Mouse (Mus musculus): ENCODE results near the gene Ifitm6. TPM values are rescaled to one million over a fixed set of nuclear protein-coding genes. Genes with fewer than 3 reads are reported as not detected.
"Not testable (repeated sequence)": the region's sequence is repeated elsewhere in the genome, so short reads cannot be mapped to it uniquely, and the experiment has no call there.

Ifitm6 gene
- polyA plus RNA-seq (2014; fragmentation: Nextera tagmentation; extraction: Ambion mirVana): not detected in 2 replicates

DNA sequence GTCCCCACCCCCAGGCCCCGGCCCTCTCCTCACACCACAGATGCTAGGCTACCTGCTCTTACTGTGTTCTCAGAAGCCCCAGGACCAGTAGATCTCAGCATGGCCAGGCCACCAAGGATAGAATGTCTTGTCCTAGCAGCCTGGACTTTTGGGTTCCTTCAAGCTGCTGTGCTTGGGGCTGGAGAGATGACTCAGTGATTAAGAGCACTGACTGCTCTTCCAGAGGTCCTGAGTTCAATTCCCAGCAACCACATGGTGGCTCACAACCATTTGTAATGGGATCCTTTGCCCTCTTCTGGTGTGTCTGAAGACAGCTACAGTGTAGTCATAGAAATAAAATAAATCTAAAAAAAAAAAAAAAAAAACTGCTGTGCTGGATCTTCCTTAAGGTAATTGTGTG lies at the start of gene Ifitm6:
Ifitm6 (minus strand) TSS at position 101 of the 400 bp plus-strand sequence.
- WGBS: 84% methylated on average over 1 of the region's 1 CpGs
- H3K27me3 ChIP-seq (ENCODE audit: control insufficient read depth, insufficient read depth, low read length); DNase-seq (ENCODE audit: low spot score); H3K4me1 ChIP-seq (ENCODE audit: control insufficient read depth, insufficient read depth, low read length); H3K9ac ChIP-seq (replicated peaks; ENCODE audit: low read length); ATAC-seq (replicated peaks; ENCODE audit: insufficient number of reproducible peaks, low FRiP score, low TSS enrichment, low read depth); H3K9me3 ChIP-seq (replicated peaks; ENCODE audit: control insufficient read depth, low read length); H3K4me3 ChIP-seq (ENCODE audit: low read depth, low read length); H3K36me3 ChIP-seq (replicated peaks; ENCODE audit: control insufficient read depth, insufficient read depth, low read depth, low read length); H3K4me2 ChIP-seq (ENCODE audit: low read depth, low read length); H3K27ac ChIP-seq (replicated peaks; ENCODE audit: low read depth, low read length): not testable (repeated sequence)

- Histone ChIP-seq H3K27ac (replicated peaks; ENCODE audit: low read depth, low read length) (no peak overlapping the region), H3K4me2 (ENCODE audit: low read depth, low read length) (no peak overlapping the region), H3K9ac (replicated peaks; ENCODE audit: low read length) (no peak overlapping the region), H3K9me3 (replicated peaks; ENCODE audit: control insufficient read depth, low read length) (no peaks in the 10 kb centered on the region), H3K27me3 (ENCODE audit: control insufficient read depth, insufficient read depth, low read length) (no peaks in the 10 kb centered on the region), H3K4me3 (ENCODE audit: low read depth, low read length) (no peak overlapping the region), H3K36me3 (replicated peaks; ENCODE audit: control insufficient read depth, insufficient read depth, low read depth, low read length) (peaks cover 3% of the 10 kb centered on the region), H3K4me1 (ENCODE audit: control insufficient read depth, insufficient read depth, low read length) (no peaks in the 10 kb centered on the region; the same call in 1 of the 2 replicates)
- ATAC-seq (replicated peaks; ENCODE audit: insufficient number of reproducible peaks, low FRiP score, low TSS enrichment, low read depth) (no peak), DNase-seq (ENCODE audit: low spot score) (no peak)
- WGBS: 96% methylated on average over 7 of the region's 7 CpGs
Observed at GRCm38 (mm10) chr7:141064576-141064975, 46.9 kb upstream of the Ifitm6 start.

GRCm38 (mm10) chr7:141064175-141064574 lies 46.5 kb upstream of the Ifitm6 start:
- ATAC-seq (replicated peaks; ENCODE audit: insufficient number of reproducible peaks, low FRiP score, low TSS enrichment, low read depth): no peak
- no peaks in the 10 kb centered on the region for H3K9me3 ChIP-seq (replicated peaks; ENCODE audit: control insufficient read depth, low read length)
- no peak overlapping the region for H3K4me3 ChIP-seq (ENCODE audit: low read depth, low read length)
- no peaks in the 10 kb centered on the region for H3K27me3 ChIP-seq (ENCODE audit: control insufficient read depth, insufficient read depth, low read length)
- WGBS: 85% methylated on average over 7 of the region's 7 CpGs
- DNase-seq (ENCODE audit: low spot score): no peak
- no peak overlapping the region for H3K4me2 ChIP-seq (ENCODE audit: low read depth, low read length)
- no peaks in the 10 kb centered on the region; the same call in 1 of the 2 replicates for H3K4me1 ChIP-seq (ENCODE audit: control insufficient read depth, insufficient read depth, low read length)
- H3K36me3 ChIP-seq (replicated peaks; ENCODE audit: control insufficient read depth, insufficient read depth, low read depth, low read length): peaks cover 3% of the 10 kb centered on the region
- no peak overlapping the region for H3K27ac ChIP-seq (replicated peaks; ENCODE audit: low read depth, low read length)
- H3K9ac ChIP-seq (replicated peaks; ENCODE audit: low read length): no peak overlapping the region

DNA sequence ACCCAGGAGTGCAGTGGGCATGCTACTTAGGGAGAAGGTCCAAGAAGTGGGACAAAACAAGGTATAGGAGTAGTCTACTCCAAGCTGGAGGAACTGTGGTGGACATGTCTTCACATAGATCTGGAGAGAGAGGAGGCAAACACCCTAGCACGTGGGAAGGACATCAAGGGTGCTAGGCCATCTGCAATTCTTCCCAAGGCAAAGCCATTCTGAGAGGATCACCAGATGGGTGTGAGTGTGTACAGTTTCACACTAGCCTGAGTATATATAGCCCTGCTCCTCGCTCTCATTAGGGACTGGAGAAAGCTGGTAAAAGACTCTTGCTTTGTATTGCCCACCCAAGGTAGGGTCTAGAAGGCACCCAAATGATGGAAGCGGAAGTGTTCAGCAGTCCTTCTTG lies 45.6 kb upstream of the Ifitm6 start:
- Histone ChIP-seq H3K9me3 (replicated peaks; ENCODE audit: control insufficient read depth, low read length) (no peaks in the 10 kb centered on the region), H3K9ac (replicated peaks; ENCODE audit: low read length) (no peak overlapping the region), H3K27ac (replicated peaks; ENCODE audit: low read depth, low read length) (no peak overlapping the region), H3K4me3 (ENCODE audit: low read depth, low read length) (no peak overlapping the region), H3K36me3 (replicated peaks; ENCODE audit: control insufficient read depth, insufficient read depth, low read depth, low read length) (peaks cover 3% of the 10 kb centered on the region), H3K4me1 (ENCODE audit: control insufficient read depth, insufficient read depth, low read length) (no peaks in the 10 kb centered on the region; the same call in 1 of the 2 replicates), H3K27me3 (ENCODE audit: control insufficient read depth, insufficient read depth, low read length) (no peaks in the 10 kb centered on the region), H3K4me2 (ENCODE audit: low read depth, low read length) (no peak overlapping the region)
- 93% methylated on average over 3 of the region's 3 CpGs for WGBS
- DNase-seq (ENCODE audit: low spot score) (no peak), ATAC-seq (replicated peaks; ENCODE audit: insufficient number of reproducible peaks, low FRiP score, low TSS enrichment, low read depth) (no peak)

GRCm38 (mm10) chr7:141062525-141062924 lies 44.8 kb upstream of the Ifitm6 start:
- H3K4me2 ChIP-seq (ENCODE audit: low read depth, low read length): no peak overlapping the region
- H3K27me3 ChIP-seq (ENCODE audit: control insufficient read depth, insufficient read depth, low read length): no peaks in the 10 kb centered on the region
- no peak for DNase-seq (ENCODE audit: low spot score)
- H3K9me3 ChIP-seq (replicated peaks; ENCODE audit: control insufficient read depth, low read length): no peaks in the 10 kb centered on the region
- H3K27ac ChIP-seq (replicated peaks; ENCODE audit: low read depth, low read length): no peak overlapping the region
- no peaks in the 10 kb centered on the region; the same call in 1 of the 2 replicates for H3K4me1 ChIP-seq (ENCODE audit: control insufficient read depth, insufficient read depth, low read length)
- ATAC-seq (replicated peaks; ENCODE audit: insufficient number of reproducible peaks, low FRiP score, low TSS enrichment, low read depth): no peak
- peaks cover 3% of the 10 kb centered on the region for H3K36me3 ChIP-seq (replicated peaks; ENCODE audit: control insufficient read depth, insufficient read depth, low read depth, low read length)
- H3K9ac ChIP-seq (replicated peaks; ENCODE audit: low read length): no peak overlapping the region
- WGBS: 89% methylated on average over 7 of the region's 7 CpGs
- H3K4me3 ChIP-seq (ENCODE audit: low read depth, low read length): no peak overlapping the region

GRCm38 (mm10) chr7:141061269-141061692 lies 43.6 kb upstream of the Ifitm6 start:
- H3K9ac ChIP-seq (replicated peaks; ENCODE audit: low read length): peak overlapping the region; percentile 95
- no peaks in the 10 kb centered on the region for H3K27me3 ChIP-seq (ENCODE audit: control insufficient read depth, insufficient read depth, low read length)
- ATAC-seq (replicated peaks; ENCODE audit: insufficient number of reproducible peaks, low FRiP score, low TSS enrichment, low read depth): peak; percentile 46
- H3K4me3 ChIP-seq (ENCODE audit: low read depth, low read length): peak overlapping the region; percentile 82
- H3K4me2 ChIP-seq (ENCODE audit: low read depth, low read length): peak overlapping the region; percentile 80
- peak overlapping the region; percentile 62 for H3K27ac ChIP-seq (replicated peaks; ENCODE audit: low read depth, low read length)
- no peaks in the 10 kb centered on the region for H3K9me3 ChIP-seq (replicated peaks; ENCODE audit: control insufficient read depth, low read length)
- H3K4me1 ChIP-seq (ENCODE audit: control insufficient read depth, insufficient read depth, low read length): no peaks in the 10 kb centered on the region; the same call in 1 of the 2 replicates
- H3K36me3 ChIP-seq (replicated peaks; ENCODE audit: control insufficient read depth, insufficient read depth, low read depth, low read length): peaks cover 3% of the 10 kb centered on the region
- DNase-seq (ENCODE audit: low spot score): peak; percentile 61
- WGBS: 0% methylated on average over 37 of the region's 37 CpGs

GRCm38 (mm10) chr7:141060426-141061242 lies 42.9 kb upstream of the Ifitm6 start, which contains the start of gene B4galnt4:
Gene B4galnt4, plus strand, starts transcription at chr7:141061104.
- Histone ChIP-seq H3K36me3 (replicated peaks; ENCODE audit: control insufficient read depth, insufficient read depth, low read depth, low read length) (peaks cover 3% of the 10 kb centered on the region), H3K4me1 (ENCODE audit: control insufficient read depth, insufficient read depth, low read length) (no peaks in the 10 kb centered on the region; the same call in 1 of the 2 replicates)
- WGBS: under 1% methylated on average over 64 of the region's 72 CpGs

GRCm38 (mm10) chr7:141059929-141060328 lies 42.2 kb upstream of the Ifitm6 start:
- Histone ChIP-seq H3K27ac (replicated peaks; ENCODE audit: low read depth, low read length) (no peak overlapping the region), H3K9me3 (replicated peaks; ENCODE audit: control insufficient read depth, low read length) (no peaks in the 10 kb centered on the region), H3K4me1 (ENCODE audit: control insufficient read depth, insufficient read depth, low read length) (no peaks in the 10 kb centered on the region; the same call in 1 of the 2 replicates), H3K4me2 (ENCODE audit: low read depth, low read length) (peak overlapping the region; percentile 80), H3K4me3 (ENCODE audit: low read depth, low read length) (peak overlapping the region; percentile 82), H3K27me3 (ENCODE audit: control insufficient read depth, insufficient read depth, low read length) (no peaks in the 10 kb centered on the region), H3K9ac (replicated peaks; ENCODE audit: low read length) (peak overlapping the region; percentile 95), H3K36me3 (replicated peaks; ENCODE audit: control insufficient read depth, insufficient read depth, low read depth, low read length) (peaks cover 3% of the 10 kb centered on the region)
- WGBS: 81% methylated on average over 2 of the region's 2 CpGs
- ATAC-seq (replicated peaks; ENCODE audit: insufficient number of reproducible peaks, low FRiP score, low TSS enrichment, low read depth): no peak; the same call in 1 of the 2 replicates
- no peak for DNase-seq (ENCODE audit: low spot score)

More at GRCm38 (mm10) chr7:141060426-141061242, 42.9 kb upstream of the Ifitm6 start, which contains the start of gene B4galnt4:
- Histone ChIP-seq H3K9ac (replicated peaks; ENCODE audit: low read length) (peak within 1 kb of the TSS; percentile 95), H3K4me2 (ENCODE audit: low read depth, low read length) (peak within 1 kb of the TSS; percentile 80), H3K27me3 (ENCODE audit: control insufficient read depth, insufficient read depth, low read length) (no peaks in the 10 kb centered on the region), H3K9me3 (replicated peaks; ENCODE audit: control insufficient read depth, low read length) (no peaks in the 10 kb centered on the region), H3K27ac (replicated peaks; ENCODE audit: low read depth, low read length) (peak within 1 kb of the TSS; percentile 62), H3K4me3 (ENCODE audit: low read depth, low read length) (peak within 1 kb of the TSS; percentile 82)
- ATAC-seq (replicated peaks; ENCODE audit: insufficient number of reproducible peaks, low FRiP score, low TSS enrichment, low read depth) (peak; percentile 95), DNase-seq (ENCODE audit: low spot score) (peak; percentile 93)
